Mouse (Mus musculus): ENCODE data around the gene Prom2.

GRCm38 (mm10) chr2:127503751-127504549, 37.3 kb downstream of the Prom2 start:
- TF ChIP-seq CTCF (conservative IDR thresholded peaks at IDR 0.05; ENCODE audit: low read length), result no peak
- TF ChIP-seq NANOG (IDR thresholded peaks at IDR 0.05; ENCODE audit: borderline replicate concordance, low read length), result no peak
